Mouse (Mus musculus): ENCODE measurements at regions not wholly inside any gene's neighbourhood (a gene's known extent, or its start where the extent isn't known, plus 50 kb on each side); places are given as distances from the start of the nearest gene placed in this dataset.

- ChIA-PET POLR2A (no interaction called here), CTCF (no interaction called here)
- ATAC-seq: no peak
- H3K27me3 ChIP-seq: peaks cover 16% of the 10 kb centered on the region
- no peak for DNase-seq (ENCODE audit: low read depth, low spot score)
- no peak for TF ChIP-seq CTCF (IDR thresholded peaks at IDR 0.05)
- in situ Hi-C loops (cut with MboI; ENCODE audit: low pct_unique_long_range_greater_than_20kb): no loop called here
Measured at GRCm38 (mm10) chr10:97235631-97236030, 243.8 kb upstream of the Dcn start.

- peaks cover 19% of the 10 kb centered on the region for H3K27me3 ChIP-seq
- POLR2A ChIA-PET: no interaction called here
- TF ChIP-seq CTCF (IDR thresholded peaks at IDR 0.05): no peak
- CTCF ChIA-PET: no interaction called here
- ATAC-seq (no peak), DNase-seq (ENCODE audit: low read depth, low spot score) (no peak)
- in situ Hi-C loops (cut with MboI; ENCODE audit: low pct_unique_long_range_greater_than_20kb): no loop called here
Measured at GRCm38 (mm10) chr10:97241476-97241875, 237.9 kb upstream of the Dcn start.

- in situ Hi-C loops (cut with MboI; ENCODE audit: low pct_unique_long_range_greater_than_20kb): no loop called here
- CTCF ChIA-PET: interaction anchor here (0.8 kb wide), 1 partner anchor 57 kb away, joined by 3 read pairs; no protein-coding TSS in a partner anchor
- TF ChIP-seq CTCF (IDR thresholded peaks at IDR 0.05): no peak
- H3K27me3 ChIP-seq: peaks cover 3% of the 10 kb centered on the region
- DNase-seq (ENCODE audit: low read depth, low spot score) (no peak), ATAC-seq (no peak)
- POLR2A ChIA-PET: no interaction called here
Measured at GRCm38 (mm10) chr10:97245674-97246073, 233.7 kb upstream of the Dcn start.

GRCm38 (mm10) chr10:97248522-97248921 is 230.9 kb upstream of the Dcn start:
- CTCF ChIA-PET: interaction anchor here (2.0 kb wide), 1 partner anchor 13 kb away, joined by 7 read pairs; no protein-coding TSS in a partner anchor
- no peak for TF ChIP-seq CTCF (IDR thresholded peaks at IDR 0.05)
- in situ Hi-C loops (cut with MboI; ENCODE audit: low pct_unique_long_range_greater_than_20kb): no loop called here
- H3K27me3 ChIP-seq: no peaks in the 10 kb centered on the region
- DNase-seq (ENCODE audit: low read depth, low spot score) (no peak), ATAC-seq (no peak)
- POLR2A ChIA-PET: interaction anchor here (0.7 kb wide), 1 partner anchor 622 kb away, joined by 3 read pairs; no protein-coding TSS in a partner anchor

- in situ Hi-C loops (cut with MboI; ENCODE audit: low pct_unique_long_range_greater_than_20kb): no loop called here
- H3K27me3 ChIP-seq: no peaks in the 10 kb centered on the region
- no peak for DNase-seq (ENCODE audit: low read depth, low spot score)
- TF ChIP-seq CTCF (IDR thresholded peaks at IDR 0.05): no peak
- ChIA-PET POLR2A (no interaction called here), CTCF (interaction anchor here (2.0 kb wide), 1 partner anchor 11 kb away, joined by 7 read pairs; no protein-coding TSS in a partner anchor)
- ATAC-seq: no peak
Measured at GRCm38 (mm10) chr10:97249760-97250159, 229.6 kb upstream of the Dcn start.

- CTCF ChIA-PET: interaction anchor here (2.0 kb wide), 1 partner anchor 11 kb away, joined by 7 read pairs; no protein-coding TSS in a partner anchor
Measured at GRCm38 (mm10) chr10:97250167-97250566, 229.2 kb upstream of the Dcn start.

GRCm38 (mm10) chr10:97265959-97266517 is 213.4 kb upstream of the Dcn start:
- in situ Hi-C loops (cut with MboI; ENCODE audit: low pct_unique_long_range_greater_than_20kb): no loop called here
- ChIA-PET CTCF (no interaction called here), POLR2A (no interaction called here)
- H3K27me3 ChIP-seq: peaks cover 12% of the 10 kb centered on the region
- TF ChIP-seq CTCF (IDR thresholded peaks at IDR 0.05): no peak
- no peak for ATAC-seq
- no peak for DNase-seq (ENCODE audit: low read depth, low spot score)

More at GRCm38 (mm10) chr10:97250167-97250566, 229.2 kb upstream of the Dcn start:
- ATAC-seq: no peak
- in situ Hi-C loops (cut with MboI; ENCODE audit: low pct_unique_long_range_greater_than_20kb): no loop called here
- H3K27me3 ChIP-seq: no peaks in the 10 kb centered on the region
- no peak for DNase-seq (ENCODE audit: low read depth, low spot score)
- no peak for TF ChIP-seq CTCF (IDR thresholded peaks at IDR 0.05)
- POLR2A ChIA-PET: no interaction called here

- in situ Hi-C loops (cut with MboI; ENCODE audit: low pct_unique_long_range_greater_than_20kb): no loop called here
- ATAC-seq (no peak), DNase-seq (ENCODE audit: low read depth, low spot score) (no peak)
- no peak for TF ChIP-seq CTCF (IDR thresholded peaks at IDR 0.05)
- ChIA-PET POLR2A (no interaction called here), CTCF (interaction anchor here (1.0 to 1.4 kb wide), 2 partner anchors 21 to 22 kb away, joined by 3 to 6 read pairs; no protein-coding TSS in a partner anchor)
- no peaks in the 10 kb centered on the region for H3K27me3 ChIP-seq
Measured at GRCm38 (mm10) chr10:97282416-97282815, 197.0 kb upstream of the Dcn start.

- H3K27me3 ChIP-seq: no peaks in the 10 kb centered on the region
- in situ Hi-C loops (cut with MboI; ENCODE audit: low pct_unique_long_range_greater_than_20kb): no loop called here
- no peak for DNase-seq (ENCODE audit: low read depth, low spot score)
- ChIA-PET POLR2A (no interaction called here), CTCF (interaction anchor here (1.0 to 1.4 kb wide), 2 partner anchors 21 to 23 kb away, joined by 3 to 6 read pairs; no protein-coding TSS in a partner anchor)
- no peak for TF ChIP-seq CTCF (IDR thresholded peaks at IDR 0.05)
- ATAC-seq: no peak
Measured at GRCm38 (mm10) chr10:97282841-97283496, 196.4 kb upstream of the Dcn start.

- DNase-seq (ENCODE audit: low read depth, low spot score) (no peak), ATAC-seq (no peak)
- in situ Hi-C loops (cut with MboI; ENCODE audit: low pct_unique_long_range_greater_than_20kb): no loop called here
- ChIA-PET POLR2A (no interaction called here), CTCF (interaction anchor here (1.1 kb wide), 2 partner anchors 8 to 368 kb away, joined by 3 to 4 read pairs; no protein-coding TSS in a partner anchor)
- TF ChIP-seq CTCF (IDR thresholded peaks at IDR 0.05): no peak
- H3K27me3 ChIP-seq: no peaks in the 10 kb centered on the region
Measured at GRCm38 (mm10) chr10:97304791-97305355, 174.5 kb upstream of the Dcn start.

GRCm38 (mm10) chr10:97309580-97309979 is 169.8 kb upstream of the Dcn start:
- in situ Hi-C loops (cut with MboI; ENCODE audit: low pct_unique_long_range_greater_than_20kb): no loop called here
- DNase-seq (ENCODE audit: low read depth, low spot score) (no peak), ATAC-seq (no peak)
- ChIA-PET POLR2A (no interaction called here), CTCF (no interaction called here)
- H3K27me3 ChIP-seq: no peaks in the 10 kb centered on the region
- TF ChIP-seq CTCF (IDR thresholded peaks at IDR 0.05): no peak

Measured in Patski (cell line).